Mouse (Mus musculus): Measurements from ENCODE around the gene Sod3. TPM values are rescaled to one million over a fixed set of nuclear protein-coding genes. Genes with fewer than 3 reads are reported as not detected.

The Sod3 gene
- polyA plus RNA-seq, 1 experiment from 2014 or later = 2.4 TPM

DNA sequence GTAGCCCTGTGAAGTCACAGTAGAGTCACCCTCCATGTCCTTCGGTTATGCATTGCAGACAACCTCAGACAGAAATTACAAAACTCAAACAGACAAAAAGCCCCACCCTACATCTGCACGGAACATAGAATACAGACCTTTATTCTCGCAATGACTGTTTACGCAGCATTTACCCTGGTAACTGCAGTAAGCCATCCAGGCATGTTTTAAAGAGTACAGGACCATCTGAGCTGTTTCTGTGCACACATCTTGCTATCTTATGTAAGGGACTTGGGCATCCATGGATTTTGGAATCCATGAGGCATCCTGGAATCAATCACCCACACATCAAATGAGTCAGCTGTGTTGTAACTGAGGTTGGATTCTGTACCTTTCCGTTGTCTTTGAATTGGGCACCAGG, 2.3 kb downstream of the Sod3 start:
- DNase-seq (ENCODE audit: low spot score) = no peak
- Histone ChIP-seq H3K4me2 (no peak overlapping the region), H3K9me3 (ENCODE audit: control insufficient read depth, low read length) (no peaks in the 10 kb centered on the region), H3K4me1 (replicated peaks; ENCODE audit: control insufficient read depth, insufficient read depth, low read length) (no peaks in the 10 kb centered on the region), H3K4me3 (ENCODE audit: low read depth, low read length) (no peak overlapping the region), H3K36me3 (ENCODE audit: control insufficient read depth, insufficient read depth, low read length) (no peaks in the 10 kb centered on the region), H3K27ac (ENCODE audit: low read depth, low read length) (no peak overlapping the region), H3K9ac (ENCODE audit: low read depth, low read length) (no peak overlapping the region), H3K27me3 (replicated peaks; ENCODE audit: control insufficient read depth, insufficient read depth, low read length) (peaks cover 15% of the 10 kb centered on the region)
- ATAC-seq (replicated peaks; ENCODE audit: low FRiP score) = no peak
- 90% methylated on average over 5 of the region's 5 CpGs for WGBS

DNA sequence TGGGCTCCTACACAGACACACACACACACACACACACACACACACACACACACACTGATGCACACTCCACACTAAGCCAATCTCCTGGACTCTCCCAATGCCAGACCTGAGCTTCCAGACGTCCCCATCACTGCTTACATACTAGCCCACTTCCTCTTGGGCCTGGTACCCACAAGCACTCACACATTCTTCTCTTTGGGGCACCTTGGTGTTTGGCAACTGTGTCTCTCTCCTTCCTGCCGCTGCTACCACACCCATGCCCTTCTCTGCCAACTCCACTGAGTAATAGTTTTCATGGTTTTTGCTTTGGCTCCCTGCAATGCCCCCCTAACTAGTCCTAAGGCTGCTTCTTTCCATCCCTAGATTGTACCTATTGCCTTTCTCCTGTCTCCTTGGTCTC, 3.1 kb downstream of the Sod3 start:
- Histone ChIP-seq H3K4me1 (replicated peaks; ENCODE audit: control insufficient read depth, insufficient read depth, low read length) (no peaks in the 10 kb centered on the region), H3K4me2 (no peak overlapping the region), H3K9ac (ENCODE audit: low read depth, low read length) (no peak overlapping the region), H3K9me3 (ENCODE audit: control insufficient read depth, low read length) (no peaks in the 10 kb centered on the region), H3K36me3 (ENCODE audit: control insufficient read depth, insufficient read depth, low read length) (no peaks in the 10 kb centered on the region), H3K27ac (ENCODE audit: low read depth, low read length) (no peak overlapping the region), H3K27me3 (replicated peaks; ENCODE audit: control insufficient read depth, insufficient read depth, low read length) (peaks cover 15% of the 10 kb centered on the region), H3K4me3 (ENCODE audit: low read depth, low read length) (no peak overlapping the region)
- no peak for ATAC-seq (replicated peaks; ENCODE audit: low FRiP score)
- WGBS = 40% methylated on average over 2 of the region's 2 CpGs
- no peak for DNase-seq (ENCODE audit: low spot score)

DNA sequence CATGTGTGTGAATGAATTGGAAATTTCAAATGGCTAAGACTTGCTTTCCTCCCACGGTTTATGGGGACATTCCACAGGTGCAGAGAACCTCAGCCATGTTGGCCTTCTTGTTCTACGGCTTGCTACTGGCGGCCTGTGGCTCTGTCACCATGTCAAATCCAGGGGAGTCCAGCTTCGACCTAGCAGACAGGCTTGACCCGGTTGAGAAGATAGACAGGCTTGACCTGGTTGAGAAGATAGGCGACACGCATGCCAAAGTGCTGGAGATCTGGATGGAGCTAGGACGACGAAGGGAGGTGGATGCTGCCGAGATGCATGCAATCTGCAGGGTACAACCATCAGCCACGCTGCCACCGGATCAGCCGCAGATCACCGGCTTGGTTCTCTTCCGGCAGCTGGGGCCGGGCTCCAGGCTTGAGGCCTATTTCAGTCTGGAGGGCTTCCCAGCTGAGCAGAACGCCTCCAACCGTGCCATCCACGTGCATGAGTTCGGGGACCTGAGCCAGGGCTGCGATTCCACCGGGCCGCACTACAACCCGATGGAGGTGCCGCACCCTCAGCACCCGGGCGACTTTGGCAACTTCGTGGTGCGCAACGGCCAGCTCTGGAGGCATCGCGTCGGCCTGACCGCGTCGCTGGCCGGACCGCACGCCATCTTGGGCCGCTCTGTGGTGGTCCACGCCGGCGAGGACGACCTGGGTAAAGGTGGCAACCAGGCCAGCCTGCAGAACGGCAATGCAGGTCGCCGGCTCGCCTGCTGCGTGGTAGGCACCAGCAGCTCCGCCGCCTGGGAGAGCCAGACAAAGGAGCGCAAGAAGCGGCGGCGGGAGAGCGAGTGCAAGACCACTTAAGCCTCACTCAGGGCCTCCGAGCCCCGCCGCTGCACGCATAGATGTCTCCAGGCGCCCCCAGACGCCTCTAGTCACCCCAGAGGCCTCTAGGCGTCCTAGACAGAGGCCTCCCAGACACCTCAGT, 4.6 kb downstream of the Sod3 start:
- no peaks in the 10 kb centered on the region for H3K4me1 ChIP-seq (replicated peaks; ENCODE audit: control insufficient read depth, insufficient read depth, low read length)
- H3K9ac ChIP-seq (ENCODE audit: low read depth, low read length) = no peak overlapping the region
- no peaks in the 10 kb centered on the region for H3K9me3 ChIP-seq (ENCODE audit: control insufficient read depth, low read length)
- H3K36me3 ChIP-seq (ENCODE audit: control insufficient read depth, insufficient read depth, low read length) = no peaks in the 10 kb centered on the region
- ATAC-seq (replicated peaks; ENCODE audit: low FRiP score) (no peak), DNase-seq (ENCODE audit: low spot score) (no peak)
- H3K4me3 ChIP-seq (ENCODE audit: low read depth, low read length) = no peak overlapping the region
- WGBS = 40% methylated on average over 63 of the region's 63 CpGs
- H3K4me2 ChIP-seq = peak overlapping the region; percentile 39
- H3K27me3 ChIP-seq (replicated peaks; ENCODE audit: control insufficient read depth, insufficient read depth, low read length) = peaks cover 15% of the 10 kb centered on the region
- H3K27ac ChIP-seq (ENCODE audit: low read depth, low read length) = no peak overlapping the region

DNA sequence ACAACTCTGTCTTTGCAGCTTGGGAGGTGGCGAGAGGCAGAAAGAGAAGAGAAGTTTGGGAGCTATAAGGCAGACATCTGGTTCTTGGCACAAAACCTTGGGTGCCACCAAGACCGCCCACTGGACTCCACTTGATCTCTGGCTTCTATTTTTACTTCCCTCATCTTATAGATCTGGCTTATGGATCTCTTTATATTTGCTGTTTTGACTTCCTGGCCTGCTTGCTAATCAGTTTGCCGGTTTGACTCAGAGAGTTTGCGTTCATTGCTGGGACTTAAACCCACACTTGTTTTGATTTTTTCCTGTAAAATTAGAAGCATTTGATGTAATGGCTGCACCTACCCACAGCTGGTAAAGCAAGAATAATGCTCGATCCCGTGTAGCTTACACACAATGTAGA, 7.3 kb downstream of the Sod3 start:
- no peak overlapping the region for H3K27ac ChIP-seq (ENCODE audit: low read depth, low read length)
- no peaks in the 10 kb centered on the region for H3K9me3 ChIP-seq (ENCODE audit: control insufficient read depth, low read length)
- WGBS = 89% methylated on average over 6 of the region's 6 CpGs
- no peaks in the 10 kb centered on the region for H3K36me3 ChIP-seq (ENCODE audit: control insufficient read depth, insufficient read depth, low read length)
- H3K27me3 ChIP-seq (replicated peaks; ENCODE audit: control insufficient read depth, insufficient read depth, low read length) = peaks cover 15% of the 10 kb centered on the region
- no peak overlapping the region for H3K4me3 ChIP-seq (ENCODE audit: low read depth, low read length)
- no peak overlapping the region for H3K9ac ChIP-seq (ENCODE audit: low read depth, low read length)
- ATAC-seq (replicated peaks; ENCODE audit: low FRiP score) = no peak
- DNase-seq (ENCODE audit: low spot score) = no peak
- no peaks in the 10 kb centered on the region for H3K4me1 ChIP-seq (replicated peaks; ENCODE audit: control insufficient read depth, insufficient read depth, low read length)
- H3K4me2 ChIP-seq = no peak overlapping the region

DNA sequence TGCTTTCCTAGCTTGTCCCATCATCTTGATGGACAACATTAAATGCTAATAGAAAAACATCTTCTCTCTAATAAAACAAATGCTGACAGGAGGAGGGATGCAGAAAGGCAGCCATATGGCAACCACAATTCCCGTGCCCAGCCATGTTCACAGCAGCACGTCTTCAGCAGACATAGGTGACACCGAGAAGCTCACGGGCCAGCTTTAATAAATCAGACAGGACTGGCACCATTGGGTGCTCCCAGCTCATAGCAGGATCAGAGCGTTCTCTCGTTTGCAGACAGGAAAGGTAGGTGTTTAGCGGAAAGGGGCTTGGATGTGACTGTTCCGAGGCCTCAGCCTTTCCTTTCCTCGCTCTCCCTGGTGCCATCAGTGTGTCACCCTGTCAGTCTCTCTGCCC, 12.3 kb downstream of the Sod3 start:
- Histone ChIP-seq H3K4me1 (replicated peaks; ENCODE audit: control insufficient read depth, insufficient read depth, low read length) (no peaks in the 10 kb centered on the region), H3K9ac (ENCODE audit: low read depth, low read length) (no peak overlapping the region), H3K27ac (ENCODE audit: low read depth, low read length) (no peak overlapping the region), H3K4me3 (ENCODE audit: low read depth, low read length) (no peak overlapping the region), H3K36me3 (ENCODE audit: control insufficient read depth, insufficient read depth, low read length) (no peaks in the 10 kb centered on the region), H3K9me3 (ENCODE audit: control insufficient read depth, low read length) (no peaks in the 10 kb centered on the region), H3K4me2 (no peak overlapping the region), H3K27me3 (replicated peaks; ENCODE audit: control insufficient read depth, insufficient read depth, low read length) (no peaks in the 10 kb centered on the region)
- DNase-seq (ENCODE audit: low spot score) = no peak
- 78% methylated on average over 9 of the region's 9 CpGs for WGBS
- ATAC-seq (replicated peaks; ENCODE audit: low FRiP score) = no peak

DNA sequence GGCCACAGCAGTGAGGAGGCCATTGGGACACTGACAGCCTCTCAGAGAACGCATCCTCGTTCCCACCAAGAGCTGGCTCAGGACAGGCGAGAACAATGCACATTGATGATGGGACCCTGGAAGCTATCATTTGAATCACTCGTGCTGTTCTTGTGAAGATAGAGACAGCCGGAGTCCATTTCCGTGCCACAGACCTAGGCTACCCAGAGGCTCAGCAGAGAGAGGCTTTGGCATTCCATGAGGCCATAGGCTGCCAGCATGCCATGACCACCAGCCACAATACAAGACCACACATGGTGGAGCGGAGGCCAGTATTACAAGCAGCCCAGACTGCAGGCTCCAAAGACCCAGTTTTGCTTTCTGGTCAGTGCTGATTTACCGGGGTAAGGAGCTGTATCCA, 19.2 kb downstream of the Sod3 start:
- no peaks in the 10 kb centered on the region for H3K27me3 ChIP-seq (replicated peaks; ENCODE audit: control insufficient read depth, insufficient read depth, low read length)
- 79% methylated on average over 8 of the region's 8 CpGs for WGBS
- no peaks in the 10 kb centered on the region for H3K4me1 ChIP-seq (replicated peaks; ENCODE audit: control insufficient read depth, insufficient read depth, low read length)
- ATAC-seq (replicated peaks; ENCODE audit: low FRiP score) (no peak), DNase-seq (ENCODE audit: low spot score) (no peak)
- no peaks in the 10 kb centered on the region for H3K36me3 ChIP-seq (ENCODE audit: control insufficient read depth, insufficient read depth, low read length)
- H3K4me2 ChIP-seq = no peak overlapping the region
- H3K9me3 ChIP-seq (ENCODE audit: control insufficient read depth, low read length) = no peaks in the 10 kb centered on the region
- H3K27ac ChIP-seq (ENCODE audit: low read depth, low read length) = no peak overlapping the region
- no peak overlapping the region for H3K4me3 ChIP-seq (ENCODE audit: low read depth, low read length)
- no peak overlapping the region for H3K9ac ChIP-seq (ENCODE audit: low read depth, low read length)

DNA sequence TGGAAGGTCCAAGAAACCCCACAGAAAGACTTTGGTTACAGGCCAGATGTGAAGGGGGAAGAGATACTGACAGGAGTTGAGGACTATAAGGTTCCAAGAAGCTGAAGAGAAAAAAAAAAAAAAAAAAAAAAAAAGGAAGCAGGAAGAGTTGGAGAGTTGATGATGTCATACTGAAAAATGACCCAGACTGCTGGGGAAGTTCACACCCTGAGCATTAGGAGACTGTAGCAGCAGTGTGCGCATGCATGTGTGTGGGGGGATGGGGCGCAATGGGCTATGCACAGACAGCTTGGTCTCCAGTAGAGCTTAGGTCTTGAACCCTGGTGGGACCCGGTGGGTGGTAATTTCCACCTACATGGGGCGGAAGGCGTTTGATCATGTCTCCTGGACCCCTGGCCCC, 20.2 kb downstream of the Sod3 start:
- H3K9ac ChIP-seq (ENCODE audit: low read depth, low read length) = no peak overlapping the region
- DNase-seq (ENCODE audit: low spot score) = no peak
- H3K4me2 ChIP-seq = no peak overlapping the region
- no peaks in the 10 kb centered on the region for H3K4me1 ChIP-seq (replicated peaks; ENCODE audit: control insufficient read depth, insufficient read depth, low read length)
- WGBS = 77% methylated on average over 5 of the region's 5 CpGs
- no peaks in the 10 kb centered on the region for H3K36me3 ChIP-seq (ENCODE audit: control insufficient read depth, insufficient read depth, low read length)
- no peak for ATAC-seq (replicated peaks; ENCODE audit: low FRiP score)
- no peak overlapping the region for H3K4me3 ChIP-seq (ENCODE audit: low read depth, low read length)
- H3K9me3 ChIP-seq (ENCODE audit: control insufficient read depth, low read length) = no peaks in the 10 kb centered on the region
- no peaks in the 10 kb centered on the region for H3K27me3 ChIP-seq (replicated peaks; ENCODE audit: control insufficient read depth, insufficient read depth, low read length)
- no peak overlapping the region for H3K27ac ChIP-seq (ENCODE audit: low read depth, low read length)

DNA sequence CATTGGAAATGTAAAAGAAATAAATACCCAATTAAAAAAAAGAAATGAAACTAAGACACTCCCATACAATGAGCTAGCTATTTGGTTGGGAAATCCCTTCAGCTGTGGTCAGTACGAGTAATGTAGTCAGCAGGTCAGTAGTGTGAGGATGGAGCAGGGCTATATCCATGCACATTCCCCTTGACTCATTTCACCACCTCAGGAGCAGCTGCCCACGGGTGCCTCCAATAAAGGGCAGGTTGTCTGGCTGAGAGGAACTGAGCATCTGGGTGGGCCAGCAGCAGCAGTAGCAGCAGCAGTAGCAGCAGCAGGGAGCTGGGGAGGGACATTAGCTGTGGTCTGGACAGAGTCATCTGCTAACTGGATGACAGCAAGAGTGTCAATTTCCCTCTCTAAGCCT, 22.4 kb downstream of the Sod3 start:
- Histone ChIP-seq H3K36me3 (ENCODE audit: control insufficient read depth, insufficient read depth, low read length) (no peaks in the 10 kb centered on the region), H3K9ac (ENCODE audit: low read depth, low read length) (no peak overlapping the region), H3K27ac (ENCODE audit: low read depth, low read length) (no peak overlapping the region), H3K9me3 (ENCODE audit: control insufficient read depth, low read length) (no peaks in the 10 kb centered on the region), H3K4me3 (ENCODE audit: low read depth, low read length) (no peak overlapping the region), H3K4me1 (replicated peaks; ENCODE audit: control insufficient read depth, insufficient read depth, low read length) (no peaks in the 10 kb centered on the region), H3K27me3 (replicated peaks; ENCODE audit: control insufficient read depth, insufficient read depth, low read length) (no peaks in the 10 kb centered on the region), H3K4me2 (no peak overlapping the region)
- WGBS = 51% methylated on average over 2 of the region's 2 CpGs
- ATAC-seq (replicated peaks; ENCODE audit: low FRiP score) (no peak), DNase-seq (ENCODE audit: low spot score) (no peak)

DNA sequence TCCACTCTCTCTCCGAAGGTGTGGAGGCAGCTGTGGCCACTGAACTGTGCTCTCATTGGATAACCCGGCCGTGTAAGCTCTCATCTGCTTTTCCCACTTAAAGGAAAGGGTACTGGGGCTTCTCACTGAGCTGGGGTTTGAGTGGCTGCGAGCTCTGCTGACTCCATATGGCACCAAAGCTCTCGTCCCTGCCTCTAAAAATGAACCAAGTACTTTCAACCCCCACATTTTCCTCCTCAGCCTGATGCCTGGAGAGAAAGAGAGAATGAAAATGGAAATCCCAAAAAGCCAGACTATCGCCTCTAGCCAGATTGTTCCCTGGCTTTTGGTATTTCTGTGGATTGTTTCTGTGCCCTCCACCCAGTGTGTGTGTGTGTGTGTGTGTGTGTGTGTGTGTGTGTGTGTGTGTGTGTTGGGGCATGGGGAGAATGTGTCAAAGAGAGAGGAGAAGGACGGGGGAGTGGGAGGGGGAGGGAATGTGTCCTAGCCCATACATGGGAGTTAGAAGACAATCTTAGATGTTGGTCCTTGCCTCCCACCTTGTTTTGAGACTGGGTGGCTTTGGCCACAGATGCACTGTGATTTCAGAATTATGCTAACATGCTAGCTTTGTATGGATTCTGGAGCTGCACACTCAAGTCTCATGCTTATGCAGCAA, 24.6 kb downstream of the Sod3 start:
- Histone ChIP-seq H3K9ac (ENCODE audit: low read depth, low read length) (no peak overlapping the region), H3K27me3 (replicated peaks; ENCODE audit: control insufficient read depth, insufficient read depth, low read length) (no peaks in the 10 kb centered on the region), H3K36me3 (ENCODE audit: control insufficient read depth, insufficient read depth, low read length) (no peaks in the 10 kb centered on the region), H3K4me1 (replicated peaks; ENCODE audit: control insufficient read depth, insufficient read depth, low read length) (no peaks in the 10 kb centered on the region), H3K9me3 (ENCODE audit: control insufficient read depth, low read length) (no peaks in the 10 kb centered on the region), H3K4me2 (no peak overlapping the region), H3K27ac (ENCODE audit: low read depth, low read length) (no peak overlapping the region), H3K4me3 (ENCODE audit: low read depth, low read length) (no peak overlapping the region)
- ATAC-seq (replicated peaks; ENCODE audit: low FRiP score) = no peak
- WGBS = 77% methylated on average over 7 of the region's 7 CpGs
- no peak for DNase-seq (ENCODE audit: low spot score)
